Mouse (Mus musculus): ENCODE measurements around the gene 2810006K23Rik. TPM values are rescaled to one million over a fixed set of nuclear protein-coding genes. Genes with fewer than 3 reads are reported as not detected.

Gene 2810006K23Rik
- polyA plus RNA-seq, 1 experiment: 7.8 TPM

DNA sequence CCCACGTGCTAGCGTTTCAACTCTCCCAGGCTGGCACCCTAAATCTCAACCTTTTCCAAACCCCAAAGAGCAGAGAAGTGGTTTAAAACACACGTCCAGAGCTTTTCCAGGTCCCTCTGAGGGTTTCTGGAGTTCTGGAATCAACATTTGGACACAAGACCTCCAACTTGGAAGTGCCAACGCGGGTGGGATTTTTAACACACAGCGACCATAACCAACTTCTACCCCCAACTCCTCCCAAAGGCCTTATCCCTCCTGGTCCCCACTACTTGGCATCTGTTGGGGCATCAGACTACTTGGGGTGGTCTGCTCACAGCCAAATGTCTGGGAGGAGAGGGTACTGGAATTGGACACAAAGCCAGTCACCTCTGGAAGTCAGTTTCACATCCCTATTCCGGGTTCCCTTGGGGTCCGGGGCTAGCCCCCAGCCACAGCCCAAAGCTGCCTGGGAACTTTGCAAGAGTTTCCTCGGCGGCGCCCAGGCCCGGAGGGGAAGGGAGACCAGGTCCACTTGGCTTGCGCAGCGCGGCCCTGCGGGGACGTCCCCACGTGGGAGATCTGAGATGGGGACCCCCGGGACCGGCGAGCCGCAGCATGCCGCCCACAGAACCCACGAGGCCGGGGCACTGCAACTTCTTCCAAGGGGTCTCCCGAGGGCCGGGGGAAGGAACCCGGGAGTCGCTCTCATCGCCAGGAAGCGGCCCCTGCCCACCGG lies 25.3 kb downstream of the 2810006K23Rik start:
- H3K27me3 ChIP-seq (ENCODE audit: control insufficient read depth, insufficient read depth, insufficient read length): no peaks in the 10 kb centered on the region
- TF ChIP-seq CEBPB (IDR thresholded peaks at IDR 0.05; ENCODE audit: low read depth) (no peak), MYOD1 (IDR thresholded peaks at IDR 0.05; ENCODE audit: control insufficient read depth, insufficient read length, low read depth) (no peak), USF1 (IDR thresholded peaks at IDR 0.05; ENCODE audit: low read depth) (no peak), CTCF (IDR thresholded peaks at IDR 0.05; ENCODE audit: control insufficient read depth, insufficient read depth, insufficient read length) (no peak), FOSL1 (IDR thresholded peaks at IDR 0.05; ENCODE audit: insufficient read depth, low read length, poor library complexity, severe bottlenecking) (no peak), MAX (IDR thresholded peaks at IDR 0.05) (peak; percentile 20), MYOG (IDR thresholded peaks at IDR 0.05; ENCODE audit: control insufficient read depth, extremely low read depth, insufficient read length) (no peak)
- peaks cover 47% of the 10 kb centered on the region for H3K79me3 ChIP-seq (ENCODE audit: low read depth)
- H3K36me3 ChIP-seq (ENCODE audit: control insufficient read depth, insufficient read depth): peaks cover 21% of the 10 kb centered on the region
- H3K79me2 ChIP-seq (ENCODE audit: control insufficient read depth, insufficient read depth): peaks cover 61% of the 10 kb centered on the region
- H3ac ChIP-seq (ENCODE audit: control insufficient read depth, insufficient read length, low read depth): peak overlapping the region; percentile 91
- H3K4me3 ChIP-seq (ENCODE audit: insufficient read depth, poor library complexity, severe bottlenecking): peak overlapping the region; percentile 65

- H3K4me3 ChIP-seq (ENCODE audit: insufficient read depth, poor library complexity, severe bottlenecking): peak overlapping the region; percentile 65
- peak overlapping the region; percentile 91 for H3ac ChIP-seq (ENCODE audit: control insufficient read depth, insufficient read length, low read depth)
- H3K79me3 ChIP-seq (ENCODE audit: low read depth): peaks cover 40% of the 10 kb centered on the region
- H3K27me3 ChIP-seq (ENCODE audit: control insufficient read depth, insufficient read depth, insufficient read length): no peaks in the 10 kb centered on the region
- TF ChIP-seq MYOG (IDR thresholded peaks at IDR 0.05; ENCODE audit: control insufficient read depth, extremely low read depth, insufficient read length): no peak
- no peak for TF ChIP-seq CEBPB (IDR thresholded peaks at IDR 0.05; ENCODE audit: low read depth)
- no peak for TF ChIP-seq CTCF (IDR thresholded peaks at IDR 0.05; ENCODE audit: control insufficient read depth, insufficient read depth, insufficient read length)
- TF ChIP-seq MYOD1 (IDR thresholded peaks at IDR 0.05; ENCODE audit: control insufficient read depth, insufficient read length, low read depth): no peak
- TF ChIP-seq FOSL1 (IDR thresholded peaks at IDR 0.05; ENCODE audit: insufficient read depth, low read length, poor library complexity, severe bottlenecking): no peak
- no peak for TF ChIP-seq MAX (IDR thresholded peaks at IDR 0.05)
- no peak for TF ChIP-seq USF1 (IDR thresholded peaks at IDR 0.05; ENCODE audit: low read depth)
- peaks cover 13% of the 10 kb centered on the region for H3K36me3 ChIP-seq (ENCODE audit: control insufficient read depth, insufficient read depth)
- peaks cover 53% of the 10 kb centered on the region for H3K79me2 ChIP-seq (ENCODE audit: control insufficient read depth, insufficient read depth)
Measured at GRCm38 (mm10) chr5:124353726-124354547, 26.0 kb downstream of the 2810006K23Rik start.

GRCm38 (mm10) chr5:124354574-124355424 lies 26.9 kb downstream of the 2810006K23Rik start:
- TF ChIP-seq MYOD1 (IDR thresholded peaks at IDR 0.05; ENCODE audit: control insufficient read depth, insufficient read length, low read depth): no peak
- no peak overlapping the region for H3ac ChIP-seq (ENCODE audit: control insufficient read depth, insufficient read length, low read depth)

DNA sequence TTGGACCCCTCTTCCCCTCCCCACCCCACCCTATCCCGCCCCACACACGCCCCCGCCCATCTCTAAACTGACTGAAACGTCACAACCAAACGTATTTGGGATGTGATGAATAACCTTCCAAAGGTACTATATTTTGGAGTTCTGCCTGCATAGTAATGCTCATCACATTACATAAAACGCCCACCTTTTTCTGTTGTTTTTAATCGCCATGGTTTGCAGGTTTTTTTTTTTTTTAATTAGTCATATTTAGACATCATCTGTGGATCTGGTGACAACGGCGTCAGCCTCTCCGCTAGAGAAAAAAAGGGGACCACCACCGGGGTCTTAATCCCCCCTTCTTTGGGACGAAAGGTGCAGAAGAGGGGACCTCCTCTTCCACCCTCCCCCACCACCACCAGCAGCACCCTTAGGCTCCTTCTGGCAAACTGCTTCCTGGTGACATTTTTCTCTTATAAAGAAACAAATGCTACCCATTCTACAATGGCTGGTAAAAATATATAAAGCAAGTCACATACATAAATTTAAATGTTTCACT lies 27.6 kb downstream of the 2810006K23Rik start:
- TF ChIP-seq MAX (IDR thresholded peaks at IDR 0.05): no peak
- peaks cover 37% of the 10 kb centered on the region for H3K79me2 ChIP-seq (ENCODE audit: control insufficient read depth, insufficient read depth)
- no peaks in the 10 kb centered on the region for H3K36me3 ChIP-seq (ENCODE audit: control insufficient read depth, insufficient read depth)
- H3K4me3 ChIP-seq (ENCODE audit: insufficient read depth, poor library complexity, severe bottlenecking): no peak overlapping the region
- no peak overlapping the region for H3ac ChIP-seq (ENCODE audit: control insufficient read depth, insufficient read length, low read depth)
- no peaks in the 10 kb centered on the region for H3K27me3 ChIP-seq (ENCODE audit: control insufficient read depth, insufficient read depth, insufficient read length)
- peaks cover 26% of the 10 kb centered on the region for H3K79me3 ChIP-seq (ENCODE audit: low read depth)

More at GRCm38 (mm10) chr5:124354574-124355424, 26.9 kb downstream of the 2810006K23Rik start:
- Histone ChIP-seq H3K79me3 (ENCODE audit: low read depth) (peaks cover 33% of the 10 kb centered on the region), H3K36me3 (ENCODE audit: control insufficient read depth, insufficient read depth) (peaks cover 6% of the 10 kb centered on the region), H3K27me3 (ENCODE audit: control insufficient read depth, insufficient read depth, insufficient read length) (no peaks in the 10 kb centered on the region), H3K79me2 (ENCODE audit: control insufficient read depth, insufficient read depth) (peaks cover 44% of the 10 kb centered on the region), H3K4me3 (ENCODE audit: insufficient read depth, poor library complexity, severe bottlenecking) (peak overlapping the region; percentile 32)

DNA sequence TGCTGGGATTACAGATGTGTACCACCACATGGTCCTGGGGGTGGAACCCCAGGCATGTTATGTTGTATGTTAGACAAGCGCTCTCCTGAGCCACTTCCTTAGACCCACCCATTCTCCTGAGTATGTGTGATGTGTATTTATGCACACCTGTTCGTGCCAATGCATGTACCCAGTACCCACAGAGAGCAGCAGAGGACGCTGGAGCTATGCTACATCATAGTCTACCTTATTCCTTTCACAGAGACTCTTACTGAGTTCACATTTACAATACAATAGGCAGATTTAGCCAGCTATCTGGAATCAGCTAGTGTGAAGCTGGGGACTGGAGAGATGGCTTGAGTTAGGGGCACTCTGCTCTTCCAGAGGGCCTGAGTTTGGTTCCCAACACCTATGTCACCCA lies 28.8 kb downstream of the 2810006K23Rik start:
- Histone ChIP-seq H3K4me3 (ENCODE audit: insufficient read depth, poor library complexity, severe bottlenecking) (no peak overlapping the region), H3K79me3 (ENCODE audit: low read depth) (peaks cover 15% of the 10 kb centered on the region), H3K36me3 (ENCODE audit: control insufficient read depth, insufficient read depth) (no peaks in the 10 kb centered on the region), H3K27me3 (ENCODE audit: control insufficient read depth, insufficient read depth, insufficient read length) (no peaks in the 10 kb centered on the region), H3ac (ENCODE audit: control insufficient read depth, insufficient read length, low read depth) (no peak overlapping the region), H3K79me2 (ENCODE audit: control insufficient read depth, insufficient read depth) (peaks cover 25% of the 10 kb centered on the region)
- TF ChIP-seq MAX (IDR thresholded peaks at IDR 0.05) (no peak), CEBPB (IDR thresholded peaks at IDR 0.05; ENCODE audit: low read depth) (no peak), USF1 (IDR thresholded peaks at IDR 0.05; ENCODE audit: low read depth) (no peak), FOSL1 (IDR thresholded peaks at IDR 0.05; ENCODE audit: insufficient read depth, low read length, poor library complexity, severe bottlenecking) (no peak)
